In genomic region chr1:190661764-190662163, GRCm38 (mm10) we compare ENCODE assay signal across 15 mouse cellular contexts.
DNase-seq lines count a peak whose midpoint lies in the region; ATAC-seq lines count a peak whose summit lies in the region.
"Had no signal": no experiment of that assay in that cellular context is flagged by ENCODE, and none has a peak within 500 bp of the region (broad histone marks: within the 10 kb centered on the region; RNA-seq: fewer than 3 reads in every experiment).

No protein-coding gene starts in this region.

- no peaks in the 10 kb centered on the region for H3K9me3 ChIP-seq in heart, embryonic 10.5 days
- H3K9me3 ChIP-seq in liver, embryonic 12.5 days (replicated peaks) = no peaks in the 10 kb centered on the region
- no peaks in the 10 kb centered on the region for H3K9me3 ChIP-seq in liver, embryonic 11.5 days (ENCODE audit: control insufficient read depth, low read length)
- no peaks in the 10 kb centered on the region for H3K9me3 ChIP-seq in midbrain, embryonic 13.5 days

- H3K27ac ChIP-seq in heart, embryonic 10.5 days = peak overlapping the region; percentile 86
- H3K27ac ChIP-seq in liver, embryonic 12.5 days = no peak overlapping the region
- no peak overlapping the region for H3K27ac ChIP-seq in liver, embryonic 11.5 days (ENCODE audit: low read depth, low read length)
- no peak overlapping the region; the same call in 1 of the 2 replicates for H3K27ac ChIP-seq in midbrain, embryonic 13.5 days
- H3K27ac ChIP-seq: gastrocnemius, adult 2 months had no signal

- DNase-seq in heart, embryonic 10.5 days (ENCODE audit: low spot score) = peak; percentile 85
- no peak for DNase-seq in heart, adult 18-20 months
- no peak for DNase-seq in liver, embryonic 11.5 days (ENCODE audit: low spot score)
- peak; percentile 32 for DNase-seq in embryo, embryonic 11 days
- no peak for DNase-seq in adrenal gland, postnatal 4 days (ENCODE audit: low spot score in 2 of 2)
- DNase-seq in urinary bladder, adult 18-20 months (ENCODE audit: low spot score in 2 of 2) = no peak
- DNase-seq: adrenal gland, postnatal 10 days; B cell, adult 2 months; gastrocnemius, adult 2 months; kidney, postnatal 4 days; liver, postnatal 0 days; right cerebral cortex, postnatal 25 days had no signal

- no peaks in the 10 kb centered on the region for H3K36me3 ChIP-seq in heart, embryonic 10.5 days
- H3K36me3 ChIP-seq in liver, embryonic 12.5 days = no peaks in the 10 kb centered on the region
- no peaks in the 10 kb centered on the region for H3K36me3 ChIP-seq in liver, embryonic 11.5 days (ENCODE audit: control insufficient read depth, insufficient read depth, low read length)
- H3K36me3 ChIP-seq in midbrain, embryonic 13.5 days = no peaks in the 10 kb centered on the region

- WGBS in heart, embryonic 10.5 days = 52% methylated on average over 4 of the region's 4 CpGs
- 75% methylated on average over 4 of the region's 4 CpGs for WGBS in liver, embryonic 12.5 days (ENCODE audit: insufficient replicate concordance)
- 80% methylated on average over 4 of the region's 4 CpGs for whole genome bisulfite sequencing in liver, embryonic 11.5 days
- 33% methylated on average over 4 of the region's 4 CpGs for WGBS in midbrain, embryonic 13.5 days

- no peaks in the 10 kb centered on the region for H3K27me3 ChIP-seq in heart, embryonic 10.5 days (ENCODE audit: insufficient read depth, poor library complexity, severe bottlenecking)
- no peaks in the 10 kb centered on the region for H3K27me3 ChIP-seq in liver, embryonic 12.5 days (replicated peaks)
- H3K27me3 ChIP-seq in liver, embryonic 11.5 days (replicated peaks; ENCODE audit: control insufficient read depth, insufficient read depth, low read length) = no peaks in the 10 kb centered on the region
- peaks cover 2% of the 10 kb centered on the region; the same call in 1 of the 2 replicates for H3K27me3 ChIP-seq in midbrain, embryonic 13.5 days

- H3K9ac ChIP-seq in liver, embryonic 12.5 days = no peak overlapping the region
- no peak overlapping the region for H3K9ac ChIP-seq in liver, embryonic 11.5 days (ENCODE audit: low read depth, low read length)
- H3K9ac ChIP-seq in midbrain, embryonic 13.5 days (replicated peaks) = 0 out of 2 replicates have a peak overlapping the region, but pooled peaks have one; percentile 14
- H3K9ac ChIP-seq: liver, postnatal 0 days had no signal

- H3K4me3 ChIP-seq in heart, embryonic 10.5 days = no peak overlapping the region
- H3K4me3 ChIP-seq in liver, embryonic 12.5 days = no peak overlapping the region
- H3K4me3 ChIP-seq in liver, embryonic 11.5 days (ENCODE audit: low read depth, low read length) = no peak overlapping the region
- no peak overlapping the region for H3K4me3 ChIP-seq in midbrain, embryonic 13.5 days (replicated peaks)
- H3K4me3 ChIP-seq: erythroblast, embryonic 14.5 days; gastrocnemius, adult 2 months had no signal

- ATAC-seq in liver, embryonic 12.5 days = 0 out of 2 replicates have a peak, but pooled peaks have one; percentile 2
- no peak for ATAC-seq in liver, embryonic 11.5 days (replicated peaks; ENCODE audit: low FRiP score)
- 0 out of 2 replicates have a peak, but pooled peaks have one; percentile 15 for ATAC-seq in midbrain, embryonic 13.5 days
- ATAC-seq: liver, postnatal 0 days had no signal

- H3K4me1 ChIP-seq in heart, embryonic 10.5 days = peaks cover 77% of the 10 kb centered on the region
- H3K4me1 ChIP-seq in liver, embryonic 12.5 days = no peaks in the 10 kb centered on the region
- H3K4me1 ChIP-seq in liver, embryonic 11.5 days (replicated peaks; ENCODE audit: control insufficient read depth, insufficient read depth, low read length) = no peaks in the 10 kb centered on the region
- H3K4me1 ChIP-seq in midbrain, embryonic 13.5 days (replicated peaks) = peaks cover 21% of the 10 kb centered on the region

- no peak overlapping the region for H3K4me2 ChIP-seq in liver, embryonic 12.5 days
- H3K4me2 ChIP-seq in liver, embryonic 11.5 days = no peak overlapping the region
- H3K4me2 ChIP-seq in midbrain, embryonic 13.5 days (replicated peaks) = no peak overlapping the region

Comparison
In these comparisons a context has a peak if more than half of its experiments do, and no peak if none do; other contexts are left out.
1. DNase-seq: peak in heart, embryonic 10.5 days (single experiment) and embryo, embryonic 11 days (single experiment); none in heart, adult 18-20 months (0 of 2), liver, embryonic 11.5 days (single experiment), adrenal gland, postnatal 4 days (0 of 2) and urinary bladder, adult 18-20 months (0 of 2).